Mouse (Mus musculus) v-Abl transformed pro-B cells (cell line): ENCODE measurements around the gene Upf3b.
"Not testable (repeated sequence)": the region's sequence is repeated elsewhere in the genome, so short reads cannot be mapped to it uniquely, and the experiment has no call there.

Experiments
- in situ Hi-C, 2 experiments: fragments of 400-800 bp; cut with MboI; formaldehyde crosslinking; loops; one replicate each; pipeline ENCODE4 v1.15.1; 2025; ENCODE audit not compliant: unreplicated experiment in 2 of 2

The Upf3b gene

GRCm38 (mm10) chrX:37081194-37081593, 28.9 kb downstream of the Upf3b start:
- in situ Hi-C loops, result no loop called here

GRCm38 (mm10) chrX:37080345-37080744, 29.8 kb downstream of the Upf3b start:
- in situ Hi-C loops, result not testable (repeated sequence)

GRCm38 (mm10) chrX:37076651-37077050, 33.5 kb downstream of the Upf3b start:
- in situ Hi-C loops, result no loop called here

- in situ Hi-C loops, result no loop called here
Measured at GRCm38 (mm10) chrX:37074262-37074892, 35.7 kb downstream of the Upf3b start.

GRCm38 (mm10) chrX:37068766-37069165, 41.4 kb downstream of the Upf3b start:
- in situ Hi-C loops, result no loop called here

GRCm38 (mm10) chrX:37067299-37067698, 42.8 kb downstream of the Upf3b start:
- in situ Hi-C loops, result no loop called here

GRCm38 (mm10) chrX:37063902-37064301, 46.2 kb downstream of the Upf3b start:
- in situ Hi-C loops, result no loop called here

GRCm38 (mm10) chrX:37048890-37049823, 61.0 kb downstream of the Upf3b start:
- in situ Hi-C loops, result loop anchor here (10.0 to 25.0 kb wide), 3 partner anchors 412 to 514 kb away; partner anchors contain the start of gene Akap17b (in 1 of the 2)

- in situ Hi-C loops, result loop anchor here (10.0 to 25.0 kb wide), 3 partner anchors 411 to 513 kb away; partner anchors contain the start of gene Akap17b (in 1 of the 2)
Measured at GRCm38 (mm10) chrX:37048066-37048889, 61.8 kb downstream of the Upf3b start, which contains the start of gene Sowahd. TSS of gene Sowahd (plus strand) at chrX:37048845.

- in situ Hi-C loops, result loop anchor here (10.0 to 25.0 kb wide), 3 partner anchors 405 to 508 kb away; partner anchors contain the start of gene Akap17b (in 1 of the 2)
Measured at GRCm38 (mm10) chrX:37042726-37043125, 67.4 kb downstream of the Upf3b start.
